Mouse (Mus musculus) midbrain, embryonic 11.5 days (tissue): ENCODE measurements around the gene Gyg. TPM values are rescaled to one million over a fixed set of nuclear protein-coding genes. Genes with fewer than 3 reads are reported as not detected.

Experiments used
- ATAC-seq: fragments of 200-750 bp; cut with Nextera tagmentation; 2 replicates; pipeline ENCODE4 v1.8.0; 2017; ENCODE audit warnings: moderate TSS enrichment, moderate library complexity; ENCODE audit not compliant: low FRiP score
- DNase-seq: peaks from one replicate; pipeline ENCODE4 v3.0.0; 2015; ENCODE audit warnings: low spot score; ENCODE audit errors: missing footprints
- H3K27ac ChIP-seq: fragments of 300-500 bp; sonication (generic); 2 replicates; pipeline ENCODE4 v1.5.1; 2014; ENCODE audit warnings: low read depth, low read length
- H3K27me3 ChIP-seq: fragments of 300-500 bp; sonication (generic); 2 replicates; pipeline ENCODE4 v1.6.1; 2014; ENCODE audit warnings: mild to moderate bottlenecking, low read length, moderate library complexity, mixed read lengths; ENCODE audit not compliant: control insufficient read depth, insufficient read depth
- H3K36me3 ChIP-seq: fragments of 300-500 bp; sonication (generic); 2 replicates; pipeline ENCODE4 v1.6.1; 2014; ENCODE audit warnings: mild to moderate bottlenecking, low read length, moderate library complexity, mixed read lengths; ENCODE audit not compliant: control insufficient read depth, insufficient read depth
- H3K4me1 ChIP-seq: fragments of 300-500 bp; sonication (generic); 2 replicates; pipeline ENCODE4 v1.6.1; 2014; ENCODE audit warnings: low read length; ENCODE audit not compliant: control insufficient read depth, insufficient read depth
- H3K4me2 ChIP-seq: fragments of 300-500 bp; sonication (generic); 2 replicates; pipeline ENCODE4 v1.6.1; 2014; ENCODE audit warnings: mild to moderate bottlenecking, moderate library complexity
- H3K4me3 ChIP-seq: fragments of 300-500 bp; sonication (generic); 2 replicates; pipeline ENCODE4 v1.5.1; 2014; ENCODE audit warnings: low read depth, low read length
- H3K9ac ChIP-seq: fragments of 300-500 bp; sonication (generic); 2 replicates; pipeline ENCODE4 v1.6.1; 2014; ENCODE audit warnings: low read length
- H3K9me3 ChIP-seq: fragments of 300-500 bp; sonication (generic); 2 replicates; pipeline ENCODE4 v1.6.1; 2016; ENCODE audit warnings: low read length; ENCODE audit not compliant: control insufficient read depth
- WGBS: fragments of 180-500 bp; shearing (Covaris S2); extraction: QIAGEN DNeasy Blood & Tissue Kit; methylation state at CpG from one replicate; pipeline ENCODE4 v1.1.7; 2014; 5-methylcytosine and 5-hydroxymethylcytosine counted together
- polyA plus RNA-seq: library from polyadenylated mRNA; unstranded; fragments of >200 nt; fragmentation: Nextera tagmentation; extraction: Ambion mirVana; gene quantifications from 2 replicates; pipeline ENCODE4 v1.2.1, GENCODE M21; 2014

The Gyg gene
- polyA plus RNA-seq, 1 experiment from 2014 or later, result 32.7 TPM

GRCm38 (mm10) chr3:20147647-20148046 is 7.5 kb downstream of the Gyg start:
- H3K4me2 ChIP-seq, result no peak overlapping the region
- no peak overlapping the region for H3K27ac ChIP-seq
- no peaks in the 10 kb centered on the region for H3K27me3 ChIP-seq
- WGBS, result 77% methylated on average over 5 of the region's 5 CpGs
- no peaks in the 10 kb centered on the region for H3K36me3 ChIP-seq
- H3K9me3 ChIP-seq, result no peaks in the 10 kb centered on the region
- peaks cover 6% of the 10 kb centered on the region; the same call in 1 of the 2 replicates for H3K4me1 ChIP-seq
- no peak overlapping the region for H3K4me3 ChIP-seq
- DNase-seq (no peak), ATAC-seq (no peak)
- no peak overlapping the region for H3K9ac ChIP-seq

- WGBS, result 44% methylated on average over 7 of the region's 7 CpGs
- no peaks in the 10 kb centered on the region for H3K36me3 ChIP-seq
- no peak overlapping the region for H3K4me2 ChIP-seq
- no peak overlapping the region for H3K4me3 ChIP-seq
- no peak overlapping the region for H3K9ac ChIP-seq
- ATAC-seq (peak; percentile 76; the same call in 1 of the 2 replicates), DNase-seq (no peak)
- H3K4me1 ChIP-seq, result peaks cover 6% of the 10 kb centered on the region; the same call in 1 of the 2 replicates
- no peak overlapping the region for H3K27ac ChIP-seq
- no peaks in the 10 kb centered on the region for H3K9me3 ChIP-seq
- no peaks in the 10 kb centered on the region for H3K27me3 ChIP-seq
Observed at GRCm38 (mm10) chr3:20146884-20147395, 8.2 kb downstream of the Gyg start.

GRCm38 (mm10) chr3:20145696-20146113 is 9.4 kb downstream of the Gyg start:
- ATAC-seq (0 out of 2 replicates have a peak, but pooled peaks have one; percentile 27), DNase-seq (no peak)
- peaks cover 6% of the 10 kb centered on the region; the same call in 1 of the 2 replicates for H3K4me1 ChIP-seq
- no peaks in the 10 kb centered on the region for H3K27me3 ChIP-seq
- H3K36me3 ChIP-seq, result no peaks in the 10 kb centered on the region
- H3K9me3 ChIP-seq, result no peaks in the 10 kb centered on the region
- WGBS, result 38% methylated on average over 1 of the region's 1 CpGs
- H3K27ac ChIP-seq, result no peak overlapping the region
- H3K9ac ChIP-seq, result no peak overlapping the region
- H3K4me2 ChIP-seq, result no peak overlapping the region
- no peak overlapping the region for H3K4me3 ChIP-seq

GRCm38 (mm10) chr3:20144401-20144800 is 10.7 kb downstream of the Gyg start:
- DNase-seq, result no peak
- WGBS, result 28% methylated on average over 2 of the region's 2 CpGs
- Histone ChIP-seq H3K9me3 (no peaks in the 10 kb centered on the region), H3K9ac (no peak overlapping the region), H3K27me3 (no peaks in the 10 kb centered on the region), H3K4me2 (no peak overlapping the region), H3K27ac (no peak overlapping the region), H3K36me3 (no peaks in the 10 kb centered on the region), H3K4me3 (no peak overlapping the region), H3K4me1 (peaks cover 6% of the 10 kb centered on the region; the same call in 1 of the 2 replicates)
- ATAC-seq, result no peak

- Histone ChIP-seq H3K4me1 (peaks cover 6% of the 10 kb centered on the region; the same call in 1 of the 2 replicates), H3K27ac (no peak overlapping the region), H3K27me3 (no peaks in the 10 kb centered on the region), H3K4me2 (no peak overlapping the region), H3K36me3 (no peaks in the 10 kb centered on the region), H3K4me3 (no peak overlapping the region), H3K9ac (no peak overlapping the region), H3K9me3 (no peaks in the 10 kb centered on the region)
- ATAC-seq (no peak), DNase-seq (no peak)
- 53% methylated on average over 3 of the region's 3 CpGs for WGBS
Observed at GRCm38 (mm10) chr3:20143726-20144125, 11.4 kb downstream of the Gyg start.

GRCm38 (mm10) chr3:20142576-20142975 is 12.5 kb downstream of the Gyg start:
- 85% methylated on average over 3 of the region's 3 CpGs for WGBS
- no peaks in the 10 kb centered on the region for H3K9me3 ChIP-seq
- peaks cover 6% of the 10 kb centered on the region; the same call in 1 of the 2 replicates for H3K4me1 ChIP-seq
- no peak overlapping the region for H3K9ac ChIP-seq
- DNase-seq (no peak), ATAC-seq (no peak)
- H3K27me3 ChIP-seq, result no peaks in the 10 kb centered on the region
- no peaks in the 10 kb centered on the region for H3K36me3 ChIP-seq
- no peak overlapping the region for H3K4me3 ChIP-seq
- no peak overlapping the region for H3K4me2 ChIP-seq
- no peak overlapping the region for H3K27ac ChIP-seq

- peaks cover 6% of the 10 kb centered on the region; the same call in 1 of the 2 replicates for H3K4me1 ChIP-seq
- WGBS, result 93% methylated on average over 2 of the region's 2 CpGs
- no peaks in the 10 kb centered on the region for H3K27me3 ChIP-seq
- H3K4me3 ChIP-seq, result no peak overlapping the region
- no peak for ATAC-seq
- H3K36me3 ChIP-seq, result no peaks in the 10 kb centered on the region
- no peak overlapping the region for H3K27ac ChIP-seq
- no peak for DNase-seq
- H3K9ac ChIP-seq, result no peak overlapping the region
- H3K9me3 ChIP-seq, result no peaks in the 10 kb centered on the region
- H3K4me2 ChIP-seq, result no peak overlapping the region
Observed at GRCm38 (mm10) chr3:20142101-20142500, 13.0 kb downstream of the Gyg start.

GRCm38 (mm10) chr3:20141679-20142078 is 13.4 kb downstream of the Gyg start:
- H3K4me2 ChIP-seq, result no peak overlapping the region
- no peak overlapping the region for H3K9ac ChIP-seq
- WGBS, result 35% methylated on average over 1 of the region's 1 CpGs
- no peak for ATAC-seq
- no peak overlapping the region for H3K4me3 ChIP-seq
- H3K9me3 ChIP-seq, result no peaks in the 10 kb centered on the region
- peaks cover 6% of the 10 kb centered on the region; the same call in 1 of the 2 replicates for H3K4me1 ChIP-seq
- H3K36me3 ChIP-seq, result no peaks in the 10 kb centered on the region
- no peak for DNase-seq
- no peaks in the 10 kb centered on the region for H3K27me3 ChIP-seq
- H3K27ac ChIP-seq, result no peak overlapping the region

- Histone ChIP-seq H3K36me3 (no peaks in the 10 kb centered on the region), H3K4me2 (no peak overlapping the region), H3K27me3 (no peaks in the 10 kb centered on the region), H3K4me3 (no peak overlapping the region), H3K4me1 (peaks cover 3% of the 10 kb centered on the region; the same call in 1 of the 2 replicates), H3K9me3 (no peaks in the 10 kb centered on the region), H3K27ac (no peak overlapping the region), H3K9ac (no peak overlapping the region)
- no peak for DNase-seq
- ATAC-seq, result no peak
Observed at GRCm38 (mm10) chr3:20141240-20141639, 13.9 kb downstream of the Gyg start.
